Mouse (Mus musculus) adrenal gland, adult (tissue): ENCODE measurements around the gene Smim26.

Source experiments
- DNase-seq, 2 experiments: peaks; one replicate each; pipeline ENCODE4 v3.0.0; 2022 to 2023; ENCODE audit warnings: low spot score in 1 of 2; ENCODE audit not compliant: inconsistent age in 2 of 2

Gene Smim26

DNA sequence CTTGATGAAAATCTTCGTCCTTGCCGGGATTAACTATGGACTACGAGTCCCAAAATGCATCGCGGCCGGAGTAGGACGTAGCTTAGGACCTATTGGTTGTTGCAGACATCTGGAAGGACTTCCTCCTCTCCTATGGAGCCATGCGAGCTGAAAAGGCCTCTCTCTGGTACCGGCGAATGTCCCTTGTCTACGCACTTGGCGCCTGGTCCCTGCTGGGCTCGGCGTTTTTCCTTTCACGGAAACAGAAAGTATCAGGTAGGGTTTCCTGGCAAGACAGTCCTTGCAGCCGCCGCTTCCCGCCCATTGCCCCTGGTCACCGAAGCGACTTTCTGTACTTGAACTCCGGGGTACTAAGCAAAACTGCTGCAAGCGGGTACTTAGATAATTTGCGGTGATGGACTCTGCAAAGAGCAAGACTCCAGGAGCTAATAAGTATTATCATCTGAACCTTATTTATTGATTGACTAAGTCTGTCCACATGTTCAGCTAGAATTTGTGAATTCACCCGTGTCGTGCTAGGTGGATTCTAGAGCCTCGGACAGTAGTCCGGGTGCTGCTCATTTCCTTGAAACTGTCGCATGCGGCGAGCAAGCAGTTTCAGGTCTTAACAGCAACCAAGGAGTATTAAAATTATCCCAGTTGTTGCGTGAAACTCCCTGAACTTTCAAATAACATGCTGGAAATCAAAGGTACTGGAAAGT is at the start of gene Smim26:
Gene Smim26 (plus strand): TSS at position 104 of the 701 bp plus-strand sequence.
- peak; percentile 81 to 95 for DNase-seq

DNA sequence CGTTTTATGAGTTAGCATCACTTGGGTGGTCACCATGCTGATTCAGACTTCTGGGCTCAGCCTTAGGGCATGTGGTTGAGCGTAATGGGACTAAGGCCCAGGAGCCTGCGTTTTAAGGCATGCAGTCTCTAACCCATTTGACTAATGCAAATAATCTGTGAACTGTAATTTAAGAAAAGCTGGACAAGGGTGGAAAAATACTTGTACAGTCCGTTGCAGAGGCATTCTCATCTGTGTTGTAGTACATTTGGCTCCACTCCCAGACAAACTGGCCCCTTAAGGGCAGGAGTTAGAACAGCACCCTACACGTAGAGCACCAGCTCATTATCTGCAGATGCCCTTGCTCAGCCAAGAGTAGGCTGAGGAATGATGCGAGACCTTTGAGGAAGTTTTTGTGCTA is 49.2 kb upstream of the Smim26 start:
- DNase-seq: peak; percentile 50 to 69

DNA sequence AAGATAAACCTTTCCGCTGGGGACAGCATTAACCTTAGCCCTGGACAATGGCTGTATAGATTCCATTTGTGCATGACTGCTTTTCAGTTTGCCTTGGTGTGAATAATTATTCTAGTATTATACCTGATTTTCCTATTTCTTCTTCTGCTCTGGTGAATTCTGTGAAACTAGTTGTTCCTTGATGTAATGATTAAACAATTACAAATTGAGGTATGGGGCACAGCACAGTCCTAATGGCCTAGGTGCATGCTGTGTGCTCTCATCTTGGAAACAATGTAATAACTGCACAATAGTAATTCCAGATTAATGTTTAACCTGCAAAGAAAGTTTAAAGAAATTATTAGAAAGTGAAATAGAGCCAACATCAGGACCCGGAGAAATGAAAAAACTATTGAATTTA is 48.8 kb upstream of the Smim26 start:
- DNase-seq: no peak

DNA sequence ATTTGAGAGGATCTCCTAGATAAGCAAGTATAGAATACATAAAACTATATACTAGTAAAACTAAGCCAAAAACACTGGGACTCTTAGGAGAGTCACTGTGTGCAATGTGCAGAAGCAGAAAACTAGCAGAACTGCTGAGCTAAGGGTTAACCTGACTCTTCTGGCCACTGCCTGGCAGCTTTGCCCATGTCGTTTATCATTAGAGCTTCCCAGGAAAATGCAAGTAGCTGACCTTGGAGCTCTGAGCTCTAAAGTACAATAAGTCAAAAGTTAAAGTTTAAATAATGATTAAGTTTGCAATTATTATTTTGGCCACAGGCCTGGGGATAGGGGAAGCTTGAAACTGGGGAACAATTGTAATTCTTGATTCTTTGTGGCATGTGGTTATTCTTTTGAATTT is 48.4 kb upstream of the Smim26 start:
- DNase-seq: peak; percentile 55 to 73

DNA sequence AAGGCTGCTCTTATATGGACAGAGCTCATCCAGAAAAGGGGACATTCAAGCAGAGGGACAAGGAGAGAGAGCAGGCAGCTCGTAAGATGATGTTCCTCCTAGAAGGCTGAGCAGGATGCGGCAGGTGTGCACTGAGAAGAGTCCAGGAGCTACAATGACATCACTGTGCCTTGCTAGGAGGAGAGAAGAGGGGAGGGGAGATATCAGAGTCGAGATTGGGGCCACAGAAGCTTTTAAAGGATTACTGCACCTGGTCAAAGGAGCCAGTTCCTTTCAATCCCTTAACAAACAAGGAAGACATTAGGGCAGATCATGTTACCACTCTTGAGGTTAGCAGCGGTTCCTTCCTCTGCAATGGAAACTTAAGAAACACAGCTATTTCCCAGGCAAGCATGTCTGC is 46.3 kb upstream of the Smim26 start:
- no peak for DNase-seq

DNA sequence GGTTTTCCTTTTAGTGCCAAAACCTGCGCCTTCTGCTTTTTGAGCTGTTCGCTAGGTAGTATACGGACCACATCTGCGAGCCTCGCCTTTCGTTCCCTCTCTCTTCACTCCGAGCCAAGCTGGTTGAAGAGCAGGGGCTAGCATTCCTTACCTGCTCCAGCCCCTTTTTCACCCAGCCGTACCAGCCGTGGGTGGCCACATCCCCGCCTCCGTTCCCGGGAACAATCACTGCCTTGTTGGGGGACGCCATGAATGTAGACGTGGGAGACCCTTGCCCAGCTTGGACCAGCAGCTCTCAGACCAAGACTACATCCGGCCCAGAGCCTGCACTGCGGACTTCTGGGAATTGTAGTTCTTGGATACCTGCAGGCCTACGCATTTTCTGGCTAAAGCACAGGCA is 43.3 kb upstream of the Smim26 start, which contains the start of gene Rbbp9:
Gene Rbbp9 (minus strand): TSS at position 341 of the 400 bp plus-strand sequence.
- peak; percentile 70 to 91 for DNase-seq

DNA sequence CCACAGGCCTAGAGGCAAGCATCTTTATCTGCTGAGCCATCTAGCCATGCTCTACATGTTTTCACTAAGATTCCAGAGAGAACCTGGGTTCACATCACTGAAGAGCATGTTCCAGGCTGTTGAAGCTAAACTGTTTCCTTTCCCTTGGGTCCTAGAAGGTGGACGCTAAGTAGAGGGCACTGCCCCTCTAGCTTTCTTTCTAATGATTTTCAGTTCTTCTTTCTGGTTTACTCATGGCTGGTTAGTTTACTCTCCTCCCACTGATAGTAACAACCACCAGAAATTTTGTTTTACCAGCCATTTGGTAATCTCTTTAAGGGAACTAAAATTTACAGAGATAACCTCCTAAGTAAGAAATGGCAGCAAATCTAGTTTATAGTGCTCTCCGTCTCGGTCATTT is 39.9 kb upstream of the Smim26 start:
- no peak for DNase-seq

DNA sequence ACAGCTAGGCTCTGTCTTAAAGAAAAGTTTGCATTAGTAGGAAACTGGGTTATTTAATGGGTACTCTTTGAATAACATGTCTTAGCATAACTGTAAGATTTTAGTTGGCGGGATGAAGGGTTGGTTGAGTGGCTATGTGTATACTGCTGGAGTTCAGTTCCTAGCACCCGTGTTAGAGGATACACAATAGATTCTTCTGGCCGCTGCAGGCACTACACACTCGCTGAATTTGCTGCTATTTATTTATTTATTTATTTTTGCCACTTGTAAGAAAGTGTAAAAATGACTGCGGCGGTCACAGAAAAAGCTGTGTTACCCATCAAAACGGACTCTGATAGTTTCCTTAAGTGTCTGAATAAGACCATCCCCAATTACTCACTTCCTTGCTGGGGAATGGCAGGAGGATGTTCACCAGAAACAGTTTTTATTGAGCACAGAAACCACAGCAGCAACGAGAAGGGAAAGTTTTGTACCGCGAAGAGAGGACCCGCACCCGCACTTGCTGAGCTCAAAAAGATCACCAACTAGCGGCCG is 38.5 kb upstream of the Smim26 start:
- DNase-seq: no peak

DNA sequence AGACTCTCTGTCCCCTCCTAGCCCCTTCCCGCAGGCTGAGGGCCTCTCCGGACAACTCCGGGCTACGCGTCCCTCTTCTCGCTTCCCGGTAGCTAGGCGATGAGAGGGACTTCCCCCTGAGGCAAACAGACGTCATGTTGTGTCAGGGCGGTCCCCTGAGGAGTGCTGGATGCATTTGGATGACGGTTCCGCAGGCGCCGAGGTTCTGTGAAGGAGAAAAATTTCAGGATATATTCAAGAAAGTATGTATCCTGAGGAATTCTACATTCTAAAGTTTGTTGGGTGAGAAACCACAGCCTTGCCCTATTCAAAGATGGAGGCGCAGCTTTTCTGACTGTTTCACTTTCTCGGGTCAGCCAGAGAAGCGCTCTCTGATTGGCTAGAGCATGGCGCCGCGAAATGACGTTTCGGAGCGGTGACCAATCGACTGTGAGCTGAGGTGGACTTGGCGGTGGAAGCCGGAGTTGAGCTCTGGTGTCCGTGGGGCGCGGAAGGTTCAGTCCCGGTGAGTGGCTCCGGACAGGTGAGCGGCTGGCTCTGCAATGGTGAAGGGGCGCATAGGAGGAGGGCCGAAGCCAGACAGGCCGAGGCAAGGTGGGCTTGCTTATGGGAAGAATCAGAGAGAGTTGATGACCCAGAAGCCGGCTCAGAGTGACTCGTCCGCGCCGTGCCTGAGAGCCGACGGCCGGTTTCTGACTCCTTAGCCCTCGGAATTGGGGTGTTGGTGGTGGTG is 37.9 kb upstream of the Smim26 start, which contains the start of gene Sec23b:
Gene Sec23b (plus strand): TSS at position 410 of the 733 bp plus-strand sequence.
- peak; percentile 97 to 99 for DNase-seq

DNA sequence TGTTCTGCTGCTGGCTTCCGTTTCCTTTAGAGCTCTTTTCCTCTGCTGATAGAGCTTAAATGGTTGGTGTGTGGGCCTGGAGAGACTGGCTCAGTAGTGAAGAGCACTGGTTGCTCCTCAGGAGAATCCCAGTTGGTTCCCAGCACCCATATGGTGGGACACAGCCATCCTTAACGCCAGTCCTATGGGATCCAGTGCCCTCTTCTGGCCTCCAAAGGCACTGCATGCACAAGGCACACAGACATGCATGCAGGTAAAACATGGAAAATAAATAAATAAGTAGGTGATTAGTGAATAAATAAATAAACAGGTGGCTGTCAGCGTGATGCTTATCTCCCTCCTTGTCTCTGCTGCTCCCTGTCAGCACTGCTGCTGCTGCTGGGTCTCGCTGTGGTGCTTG is 5.1 kb upstream of the Smim26 start:
- no peak for DNase-seq

DNA sequence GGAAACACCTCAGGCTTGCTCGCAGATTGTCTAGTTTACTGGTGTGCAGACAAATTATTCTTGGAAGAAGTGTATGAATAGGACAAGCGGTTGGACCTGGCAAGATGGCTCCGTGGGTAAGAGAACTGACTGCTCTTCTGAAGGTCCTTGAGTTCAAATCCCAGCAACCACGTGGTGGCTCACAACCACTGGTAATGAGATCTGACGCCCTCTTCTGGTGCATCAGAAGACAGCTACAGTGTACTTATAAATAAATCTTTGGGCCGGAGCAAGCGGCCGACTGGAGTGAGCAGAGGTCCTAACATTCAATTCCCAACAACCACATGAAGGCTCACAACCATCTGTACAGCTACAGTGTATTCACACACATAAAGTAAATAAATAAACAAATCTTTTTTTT is 818 bp upstream of the Smim26 start:
- peak in 1 of 2 experiments; percentile 38 for DNase-seq

DNA sequence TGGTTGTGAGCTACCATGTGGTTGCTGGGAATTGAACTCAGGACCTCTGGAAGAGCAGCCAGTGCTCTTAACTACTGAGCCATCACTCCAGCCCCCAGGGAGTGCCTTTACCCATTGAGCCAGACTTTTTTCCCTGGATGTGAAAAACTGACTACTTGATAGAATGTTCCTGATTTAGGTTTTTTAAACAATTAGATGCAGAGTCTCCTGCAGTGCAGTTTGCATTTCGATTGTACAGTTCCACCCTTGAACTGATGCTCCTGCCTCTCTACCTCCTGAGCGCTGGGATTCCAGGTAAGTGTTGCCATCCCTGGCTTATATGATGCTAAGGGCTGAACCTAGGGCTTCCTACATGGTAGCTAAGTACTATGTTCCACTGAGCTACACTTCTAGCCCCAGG is 4.2 kb downstream of the Smim26 start:
- DNase-seq: no peak

DNA sequence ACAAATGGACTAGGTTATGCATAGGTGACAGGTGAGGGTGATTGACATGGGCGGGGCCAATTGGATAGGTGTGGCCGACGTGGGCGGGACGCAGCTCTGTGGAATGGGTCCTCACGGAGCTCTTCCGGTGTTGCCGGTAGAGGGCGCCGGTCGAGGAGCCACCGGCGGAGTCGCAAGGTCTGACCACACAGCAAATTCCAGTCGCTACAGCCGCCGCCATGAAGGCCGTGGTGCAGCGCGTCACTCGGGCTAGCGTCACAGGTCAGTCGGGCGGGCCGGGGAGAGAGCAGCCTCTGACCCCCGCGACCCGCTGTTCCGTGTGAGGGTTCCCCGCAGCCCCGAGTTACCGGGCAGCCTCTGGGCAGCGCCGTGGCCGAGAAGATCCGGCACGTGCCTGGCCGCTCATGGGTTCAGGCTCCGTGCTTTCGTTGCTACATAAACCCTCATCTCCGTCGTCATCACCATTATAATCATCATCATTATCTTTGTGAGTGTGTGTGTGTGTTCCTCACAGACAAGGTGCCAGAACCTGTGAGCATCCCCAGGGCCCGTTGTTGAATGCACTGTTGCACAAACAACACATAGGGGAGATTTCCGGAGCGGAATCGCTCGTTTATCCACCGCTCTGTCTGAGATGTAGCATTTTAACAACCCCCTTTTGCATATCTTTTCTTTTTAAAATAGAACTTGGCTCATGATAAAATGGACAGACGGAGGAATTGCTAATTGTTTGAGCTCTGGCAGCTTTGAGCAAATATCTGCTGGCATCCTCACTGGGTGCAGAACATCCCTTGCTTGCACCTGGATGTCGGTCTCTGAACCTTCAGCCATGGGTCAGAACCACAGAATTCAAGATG is 6.2 kb downstream of the Smim26 start, which contains the start of gene Dtd1:
Gene Dtd1 (plus strand): TSS at position 67 of the 857 bp plus-strand sequence.
- peak; percentile 92 to 96 for DNase-seq

DNA sequence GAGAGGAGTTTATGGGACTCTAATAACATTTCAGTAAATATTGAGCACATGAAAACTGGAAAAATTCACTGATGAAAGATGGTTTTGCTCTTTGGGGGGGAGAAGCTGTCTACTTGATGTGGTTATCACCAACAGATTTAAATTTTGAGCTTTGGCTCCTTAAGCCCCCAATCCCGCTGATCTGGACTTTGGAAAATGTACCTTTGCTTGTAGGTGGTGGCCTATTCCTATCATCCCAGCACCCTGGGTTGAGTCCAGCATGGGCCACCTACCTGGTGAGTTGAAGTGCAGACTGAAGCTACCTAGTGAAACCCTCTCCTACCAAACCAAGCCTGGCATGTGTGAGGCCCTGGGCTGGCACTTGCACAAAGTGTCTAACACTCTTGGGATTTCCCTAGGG is 7.7 kb downstream of the Smim26 start:
- no peak for DNase-seq

DNA sequence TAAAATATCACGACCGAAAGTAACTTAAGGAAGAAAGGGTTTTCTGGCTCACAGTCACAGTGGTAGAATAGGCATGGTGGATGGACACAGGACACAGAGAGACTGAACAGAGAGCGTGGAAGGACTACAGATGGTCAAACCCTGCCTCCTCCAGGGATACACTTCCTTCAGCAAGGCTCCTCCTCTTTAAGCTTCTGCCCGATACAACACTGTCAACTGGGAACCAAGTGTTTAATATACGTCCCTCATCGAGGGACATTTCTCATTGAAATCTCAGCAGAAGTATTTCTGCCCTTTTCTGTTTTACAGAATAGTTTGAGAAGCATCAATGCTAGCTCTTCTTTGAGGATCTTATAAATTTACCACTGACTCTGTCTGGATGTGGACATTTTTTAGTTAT is 20.1 kb downstream of the Smim26 start:
- no peak for DNase-seq

DNA sequence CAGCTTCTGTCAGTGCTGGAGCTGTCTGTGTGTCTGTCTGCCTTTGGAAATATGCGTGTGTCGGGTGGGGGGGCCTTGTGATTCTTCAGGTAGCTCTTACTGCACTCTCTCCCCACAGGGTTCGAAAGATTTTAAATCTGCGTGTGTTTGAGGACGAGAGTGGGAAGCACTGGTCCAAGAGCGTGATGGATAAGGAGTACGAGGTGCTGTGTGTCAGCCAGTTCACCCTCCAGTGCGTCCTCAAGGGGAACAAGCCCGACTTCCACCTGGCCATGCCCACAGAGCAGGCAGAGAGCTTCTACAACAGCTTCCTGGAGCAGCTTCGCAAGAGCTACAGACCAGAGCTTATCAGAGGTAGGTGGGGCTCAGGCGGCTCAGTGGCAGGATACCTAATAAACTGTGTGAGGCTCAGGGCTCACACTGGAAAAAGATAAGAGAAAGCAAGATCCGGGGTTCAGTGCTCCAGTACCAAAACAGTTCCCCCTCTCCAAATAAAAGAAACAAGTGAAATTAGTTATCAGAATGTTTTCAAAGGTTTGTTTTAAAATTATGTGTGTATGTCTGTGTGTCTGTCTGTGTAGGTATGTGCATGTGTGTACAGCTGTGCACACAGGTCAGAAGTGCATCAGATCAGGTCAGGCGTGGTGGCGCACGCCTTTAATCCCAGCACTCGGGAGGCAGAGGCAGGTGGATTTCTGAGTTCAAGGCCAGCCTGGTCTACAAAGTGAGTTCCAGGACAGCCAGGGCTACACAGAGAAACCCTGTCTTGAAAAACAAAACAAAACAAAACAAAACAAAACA is 23.4 kb downstream of the Smim26 start:
- DNase-seq: no peak

DNA sequence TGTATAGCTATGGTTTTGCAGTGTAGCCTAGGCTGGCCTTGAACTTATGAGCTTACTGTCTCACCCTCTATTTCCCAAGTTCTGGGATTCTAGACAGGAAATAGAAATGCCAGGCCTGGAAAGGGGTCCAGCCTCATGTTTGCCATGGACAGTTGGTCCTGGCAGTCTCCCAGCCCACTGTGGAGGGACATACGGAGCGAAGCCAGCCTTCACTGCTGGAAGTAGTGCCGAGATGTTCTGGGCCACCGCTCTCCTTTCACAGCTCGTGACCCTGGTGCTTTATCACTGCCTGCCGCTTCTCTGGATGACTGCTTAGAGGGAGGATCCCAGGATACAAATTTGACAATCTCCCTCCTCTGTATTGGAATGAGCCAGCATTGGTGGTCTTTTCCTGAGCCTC is 27.6 kb downstream of the Smim26 start:
- DNase-seq: no peak

DNA sequence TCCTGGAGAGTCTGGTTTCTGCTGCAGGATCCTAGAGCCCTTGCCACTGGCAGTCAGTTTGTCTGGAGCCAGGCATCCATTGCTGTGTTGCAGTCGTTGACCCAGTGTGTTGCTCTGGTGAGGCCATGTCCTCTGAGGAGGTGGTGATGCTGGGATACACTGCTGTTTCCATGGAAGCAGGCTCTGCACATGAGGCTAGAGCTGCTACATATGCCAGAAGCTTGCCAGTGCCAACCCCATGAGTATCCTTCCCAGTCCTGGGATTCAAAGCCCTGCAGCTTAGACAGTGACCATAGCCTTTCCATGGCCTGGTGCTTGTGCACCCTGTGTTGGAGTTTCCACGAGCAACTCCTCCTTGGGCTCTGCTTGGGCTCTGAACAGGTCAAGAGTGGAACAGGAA is 39.7 kb downstream of the Smim26 start:
- no peak for DNase-seq

DNA sequence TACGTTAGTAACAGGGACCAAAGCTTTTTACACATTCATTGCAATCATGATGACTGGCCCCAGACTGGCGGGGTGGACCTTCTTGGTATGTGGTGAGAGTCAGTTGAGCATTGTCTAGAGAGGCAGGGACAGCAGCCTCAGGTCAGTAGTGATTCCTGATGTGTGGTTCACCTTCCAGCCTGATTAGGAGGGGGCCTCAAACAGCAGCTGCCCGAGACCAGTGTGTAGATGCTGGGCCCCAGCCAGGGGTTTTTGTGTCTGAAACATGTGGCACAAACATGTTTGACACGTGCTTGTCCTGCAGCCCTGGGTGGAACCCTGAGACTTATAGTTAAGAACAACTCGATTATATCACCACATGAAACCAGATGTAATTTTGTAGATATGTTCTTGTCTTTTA is 40.4 kb downstream of the Smim26 start:
- no peak for DNase-seq

DNA sequence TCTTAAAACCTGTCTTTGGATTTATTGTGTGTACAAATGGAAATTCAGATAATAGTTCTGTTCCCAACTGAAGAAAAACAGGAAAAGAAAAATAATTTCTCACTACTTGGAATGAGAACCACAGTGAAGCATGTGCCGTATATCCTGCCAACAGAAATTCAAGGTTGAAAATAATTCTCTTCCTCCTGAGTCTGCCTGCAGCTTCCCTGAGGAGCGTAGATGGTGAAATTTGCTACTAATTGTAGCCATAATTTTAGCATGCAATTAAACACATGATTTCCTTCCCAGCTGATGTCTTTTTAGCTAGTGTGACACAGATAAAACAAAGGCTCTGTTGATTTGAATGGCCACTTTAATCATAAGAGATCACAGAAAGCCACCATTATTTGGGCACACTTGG is 40.9 kb downstream of the Smim26 start:
- no peak for DNase-seq
